Mouse (Mus musculus) kidney, postnatal 10 days (tissue): Measurements from ENCODE around the gene Elmo3.

Experiments
- DNase-seq: peaks from one replicate; pipeline ENCODE4 v3.0.0; 2021; ENCODE audit warnings: mixed read lengths

Gene Elmo3

DNA sequence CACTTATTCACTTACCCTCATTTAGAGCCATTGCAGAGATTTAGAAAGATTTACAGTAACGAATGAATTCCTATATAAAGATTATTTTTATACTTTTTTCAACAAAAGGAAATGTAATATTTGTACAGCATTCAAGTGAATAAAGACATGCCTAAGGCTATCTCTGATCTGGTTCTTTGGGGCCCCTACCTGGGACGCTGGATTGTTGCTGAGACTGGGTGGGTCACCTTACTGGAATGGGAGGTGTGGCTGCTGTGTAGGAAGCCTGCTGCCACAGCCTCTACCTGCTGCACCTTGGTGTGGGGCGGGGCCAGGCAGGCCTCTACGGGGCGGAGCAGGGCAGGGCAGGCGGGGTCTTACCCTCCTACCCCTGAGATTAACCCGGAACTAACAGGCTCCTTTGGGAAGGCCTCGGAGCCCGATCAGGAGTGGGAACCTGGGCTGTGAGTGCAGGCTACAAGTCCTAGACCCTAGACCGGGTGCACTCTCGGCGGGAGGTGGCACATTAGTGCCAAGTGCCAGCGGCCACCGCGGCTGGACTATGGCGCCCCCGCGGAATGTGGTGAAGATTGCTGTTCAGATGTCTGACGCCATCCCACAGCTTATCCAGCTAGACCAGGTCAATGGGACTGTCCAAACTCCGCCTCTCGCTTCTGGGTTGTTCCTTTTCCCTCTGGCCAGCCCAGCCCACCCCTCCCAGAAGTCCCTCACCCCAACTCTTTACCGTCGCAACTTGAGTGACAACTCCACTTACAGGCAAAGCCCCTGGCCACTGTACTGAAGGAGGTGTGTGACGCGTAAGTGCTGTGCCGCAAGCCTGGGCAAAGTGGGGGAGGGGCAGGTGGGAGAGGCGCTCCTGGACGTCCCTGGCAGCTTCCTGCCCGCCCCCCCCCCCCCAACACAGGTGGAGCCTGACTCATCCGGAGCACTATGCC, at the start of gene Elmo3:
Gene Elmo3 (plus strand): TSS at position 391 of the 935 bp plus-strand sequence.
- DNase-seq = peak; percentile 87

- no peak for DNase-seq
Observed at GRCm38 (mm10) chr8:105257318-105258114, 47.9 kb upstream of the Elmo3 start.

DNA sequence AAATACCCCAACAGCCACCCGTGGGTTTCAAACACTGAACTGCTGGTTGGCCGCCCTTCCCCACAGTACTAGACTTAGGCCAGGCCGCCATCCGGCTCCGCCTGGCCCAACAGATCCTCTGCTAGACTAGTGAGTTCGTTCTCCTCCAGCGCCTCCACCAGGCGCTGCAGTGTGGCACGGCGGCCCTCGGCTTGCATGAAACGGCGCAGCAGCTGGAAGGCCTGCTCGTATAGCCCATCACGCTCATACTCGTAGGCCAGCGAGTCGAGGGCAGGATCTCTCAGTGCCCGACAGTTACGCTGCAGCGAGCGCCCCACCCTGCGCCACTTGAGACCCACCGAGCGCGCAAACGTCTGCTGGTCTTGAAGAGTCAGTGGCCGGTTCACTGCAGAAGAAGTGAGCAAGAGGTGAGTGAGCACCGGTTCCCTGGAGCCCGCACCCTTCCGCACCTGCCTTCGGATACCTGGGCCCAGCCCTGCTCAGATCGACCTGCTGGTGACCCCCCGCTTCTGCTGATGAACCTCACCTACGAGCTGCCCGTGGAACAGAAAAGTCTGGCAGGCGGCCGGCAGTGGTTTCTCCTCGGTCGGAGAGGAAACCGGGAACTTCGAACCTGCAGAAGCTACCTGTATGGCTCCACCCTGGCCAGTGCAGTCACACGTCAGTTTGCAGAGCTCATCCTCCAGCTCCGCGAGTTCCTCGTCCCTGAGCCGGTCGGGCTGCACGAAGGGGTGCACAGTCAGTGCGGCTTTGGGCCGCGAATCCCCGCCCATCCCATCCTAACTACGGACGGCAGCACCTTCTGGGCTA, 46.3 kb upstream of the Elmo3 start:
- peak; percentile 46 for DNase-seq

DNA sequence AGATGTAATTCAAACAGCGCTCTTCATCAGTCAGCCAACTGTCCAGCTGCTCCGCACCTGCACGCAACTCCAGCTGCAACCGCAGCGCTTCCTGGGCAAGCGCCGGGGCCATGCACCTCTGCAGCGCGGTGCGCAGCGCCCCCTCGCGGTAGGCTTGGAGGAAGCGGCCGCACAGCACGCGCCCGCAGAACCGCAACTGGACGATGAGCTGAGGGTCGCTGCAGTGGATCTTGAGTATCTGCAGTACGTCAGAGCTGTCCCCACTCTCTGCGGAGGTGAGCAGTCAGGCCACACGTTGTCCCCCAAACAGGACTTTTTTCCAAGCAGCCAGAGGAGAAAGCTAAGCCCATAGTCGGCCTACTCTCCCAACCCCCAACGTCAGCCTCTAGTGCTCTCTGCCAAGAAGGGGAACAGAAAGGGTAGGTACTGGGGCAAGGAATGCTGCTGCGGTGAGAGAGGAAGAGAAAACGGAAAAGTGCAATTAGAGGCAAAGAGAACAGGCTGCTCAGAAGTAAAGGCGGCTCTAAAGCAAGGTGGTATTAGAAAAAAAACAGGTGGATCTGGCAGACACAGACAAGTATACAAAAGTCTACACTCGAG, 45.6 kb upstream of the Elmo3 start:
- peak; percentile 87 for DNase-seq

DNA sequence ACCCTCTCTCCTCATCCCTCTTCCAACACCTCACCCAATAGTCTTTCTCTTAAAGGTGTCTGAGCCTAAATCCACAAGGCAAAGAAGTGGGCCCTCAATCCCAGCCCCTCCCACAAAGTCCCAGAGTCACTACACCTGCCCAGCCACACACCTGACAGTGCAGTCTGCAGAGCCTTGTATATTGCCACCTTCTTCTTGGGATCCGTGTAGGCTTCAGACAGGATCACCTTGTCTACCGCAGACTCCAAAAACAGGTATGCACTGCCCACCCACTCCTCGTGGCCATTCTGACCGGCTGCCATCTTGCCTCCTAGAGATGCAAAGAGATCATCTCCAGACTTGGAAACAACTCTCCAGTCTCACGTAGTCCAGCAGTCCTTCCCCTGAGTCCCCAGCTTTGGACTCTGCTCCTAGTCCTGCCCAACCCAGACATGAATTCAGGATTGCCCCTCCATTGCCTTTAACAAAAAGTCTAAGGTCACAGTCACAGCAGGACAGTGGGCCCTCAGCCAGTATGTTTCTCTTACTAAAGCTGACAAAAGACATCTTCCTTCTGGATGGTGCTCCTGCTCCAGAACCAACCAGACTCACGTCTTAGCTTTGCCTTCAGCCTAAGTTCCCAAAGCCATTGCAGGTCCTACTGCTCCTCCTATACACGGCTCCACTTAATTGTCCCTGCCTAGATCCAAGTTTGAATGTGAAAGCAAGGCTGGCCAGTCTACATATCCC, 44.9 kb upstream of the Elmo3 start:
- DNase-seq = no peak

- no peak for DNase-seq
Observed at GRCm38 (mm10) chr8:105261326-105261980, 43.9 kb upstream of the Elmo3 start.

DNA sequence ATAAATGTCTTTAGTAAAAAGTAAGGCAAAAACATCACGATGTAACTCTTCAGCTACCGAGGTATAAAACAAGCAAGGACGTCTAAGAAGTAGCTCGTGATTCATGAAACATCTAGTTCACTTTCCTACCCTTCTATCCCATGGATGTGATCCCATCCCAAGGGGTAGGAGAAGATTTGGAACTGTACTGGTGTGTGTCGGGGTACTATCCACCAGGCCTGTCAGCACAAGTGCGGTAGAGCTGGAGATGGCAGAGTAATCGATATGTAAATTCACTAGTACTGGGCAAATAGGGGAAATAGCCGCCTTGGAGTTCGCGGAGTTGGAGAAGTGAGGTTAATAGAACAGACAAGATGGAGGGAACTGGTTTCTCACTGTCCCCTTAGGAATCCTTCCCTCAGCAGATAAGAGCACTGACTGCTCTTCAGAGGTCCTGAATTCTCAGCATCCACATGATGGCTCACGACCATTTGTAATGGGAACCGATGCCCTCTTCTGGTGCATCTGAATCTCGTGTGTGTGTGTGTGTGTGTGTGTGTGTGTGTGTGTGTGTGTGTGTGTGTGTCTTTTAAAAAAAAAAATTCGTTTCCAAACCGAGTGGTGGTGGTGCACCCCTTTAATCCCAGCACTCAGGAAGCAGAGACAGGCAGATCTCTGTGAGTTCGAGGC, 42.0 kb upstream of the Elmo3 start:
- DNase-seq = no peak

- DNase-seq = peak; percentile 88
Observed at GRCm38 (mm10) chr8:105264024-105264982, 41.1 kb upstream of the Elmo3 start, which contains the start of the genes Tradd and Fbxl8. Gene Tradd (minus strand): TSS chr8:105264609. Gene Fbxl8 (plus strand): TSS chr8:105264648.

- peak; percentile 41 for DNase-seq
Observed at GRCm38 (mm10) chr8:105265128-105265527, 40.3 kb upstream of the Elmo3 start.

DNA sequence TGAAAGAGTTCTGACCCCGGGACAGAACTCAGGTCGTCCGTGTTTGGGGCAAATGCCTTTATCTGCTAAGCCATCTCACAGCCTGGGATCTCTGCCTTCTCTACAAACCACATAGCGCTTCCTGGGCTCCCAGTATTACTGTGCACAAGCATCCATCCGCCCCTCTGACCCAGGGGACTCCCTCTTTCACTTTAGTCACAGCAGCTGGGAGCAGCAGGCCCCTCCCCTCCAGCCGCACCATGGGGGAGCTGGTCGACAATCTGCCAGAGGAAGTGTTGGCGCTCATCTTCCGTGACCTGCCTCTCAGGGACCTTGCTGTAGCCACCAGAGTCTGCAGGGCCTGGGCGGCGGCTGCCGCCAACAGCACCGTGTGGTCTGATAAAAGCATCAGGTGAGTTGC, 38.6 kb upstream of the Elmo3 start:
- DNase-seq = no peak

DNA sequence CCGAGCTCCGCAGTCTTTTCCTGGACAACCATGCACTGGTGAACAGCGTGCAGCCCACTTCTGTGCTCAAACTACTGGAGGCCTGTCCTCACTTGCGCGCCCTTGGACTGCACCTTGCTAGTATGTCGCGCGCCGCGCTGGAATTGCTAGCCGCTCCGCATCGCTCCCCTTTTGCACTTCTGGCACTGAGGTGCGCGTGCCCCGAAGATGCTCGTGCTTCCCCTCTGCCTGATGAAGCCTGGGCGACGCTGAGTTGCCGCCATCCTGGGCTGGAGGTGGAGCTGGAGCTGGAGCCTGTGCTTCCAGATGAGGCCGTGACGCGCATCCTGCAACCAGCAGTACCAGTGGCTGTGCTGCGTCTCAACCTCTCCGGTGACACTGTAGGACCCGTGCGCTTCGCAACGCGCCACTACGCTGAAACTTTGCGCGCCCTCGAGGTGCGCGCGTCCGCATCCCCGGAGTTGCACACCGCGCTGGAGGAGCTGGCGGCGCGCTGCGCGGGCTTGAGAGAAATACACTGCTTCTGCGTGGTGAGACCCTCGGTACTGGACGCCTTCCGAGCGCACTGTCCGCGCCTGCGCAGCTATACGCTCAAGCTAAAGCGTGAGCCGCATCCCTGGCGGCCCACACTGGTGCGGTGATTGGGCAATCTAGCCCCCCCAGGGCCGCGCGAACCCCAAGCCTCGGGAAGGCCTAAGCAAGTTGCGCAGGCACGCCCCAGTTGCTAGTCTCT, 36.9 kb upstream of the Elmo3 start:
- DNase-seq = peak; percentile 66

DNA sequence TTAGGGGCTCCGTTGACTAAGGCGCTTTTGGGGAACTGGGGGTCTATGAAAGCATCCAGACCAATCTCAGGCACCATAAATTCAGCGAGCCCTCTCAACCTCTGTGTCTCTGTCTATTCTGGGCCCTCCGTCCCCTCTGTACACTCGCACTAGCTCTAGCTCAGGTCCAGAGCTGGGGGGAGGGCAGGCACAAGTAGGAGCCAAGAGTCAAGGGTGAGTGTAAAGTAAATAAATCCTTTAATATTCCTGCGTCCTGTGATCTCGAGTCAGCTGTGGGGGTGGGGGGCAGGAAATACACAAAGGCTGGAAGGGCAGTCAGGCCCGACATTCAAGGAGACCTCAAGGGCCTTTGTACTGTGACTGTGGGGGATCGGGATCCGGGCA, 36.3 kb upstream of the Elmo3 start:
- peak; percentile 57 for DNase-seq

GRCm38 (mm10) chr8:105269461-105269947, 35.9 kb upstream of the Elmo3 start, which contains the start of gene Hsf4:
Gene Hsf4 (plus strand): TSS chr8:105269801.
- peak; percentile 76 for DNase-seq

DNA sequence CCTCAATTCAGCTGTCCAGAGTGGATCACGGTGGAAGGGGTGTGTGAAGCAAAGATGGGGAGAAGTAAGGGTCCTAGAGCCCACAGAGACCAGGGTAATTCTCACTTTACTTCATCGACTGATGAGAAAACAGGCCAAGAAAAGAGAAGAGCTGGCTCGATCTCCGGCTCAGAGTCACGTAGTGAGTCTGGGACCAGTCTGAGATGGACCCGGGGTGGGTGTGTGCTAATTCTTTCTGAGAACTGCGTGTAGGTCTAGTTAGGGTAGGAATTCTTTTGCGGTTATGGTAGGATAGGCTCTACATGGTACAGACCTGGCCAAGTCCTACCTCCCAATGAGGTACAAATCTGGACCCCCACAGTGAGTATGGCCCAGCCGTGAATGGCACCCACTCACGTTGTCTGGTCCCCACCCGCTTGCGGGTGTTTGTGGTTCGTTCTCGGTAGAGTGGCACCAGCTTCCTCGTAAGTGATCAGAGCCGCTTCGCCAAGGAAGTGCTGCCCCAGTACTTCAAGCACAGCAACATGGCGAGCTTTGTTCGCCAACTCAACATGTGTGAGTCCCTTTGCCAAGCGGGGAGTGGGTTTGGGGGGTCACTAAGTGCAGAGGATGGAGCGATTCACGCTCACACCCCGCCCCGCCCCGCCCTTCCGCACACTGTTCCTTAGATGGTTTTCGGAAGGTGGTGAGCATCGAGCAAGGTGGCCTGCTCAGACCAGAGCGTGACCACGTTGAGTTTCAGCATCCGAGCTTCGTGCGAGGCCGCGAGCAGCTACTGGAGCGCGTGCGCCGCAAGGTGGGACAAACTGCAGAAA, 35.1 kb upstream of the Elmo3 start:
- no peak for DNase-seq

DNA sequence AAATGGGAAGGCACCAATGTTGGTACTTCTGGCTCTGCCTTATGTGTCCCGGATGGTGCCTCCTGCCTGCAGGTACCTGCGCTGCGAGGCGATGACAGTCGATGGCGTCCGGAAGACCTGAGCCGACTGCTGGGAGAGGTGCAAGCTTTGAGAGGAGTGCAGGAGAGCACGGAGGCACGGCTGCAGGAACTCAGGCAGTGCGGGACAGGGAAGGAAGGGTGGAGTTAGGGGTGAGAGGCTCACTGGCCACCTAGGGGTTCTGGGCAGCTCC, 34.5 kb upstream of the Elmo3 start:
- no peak for DNase-seq

DNA sequence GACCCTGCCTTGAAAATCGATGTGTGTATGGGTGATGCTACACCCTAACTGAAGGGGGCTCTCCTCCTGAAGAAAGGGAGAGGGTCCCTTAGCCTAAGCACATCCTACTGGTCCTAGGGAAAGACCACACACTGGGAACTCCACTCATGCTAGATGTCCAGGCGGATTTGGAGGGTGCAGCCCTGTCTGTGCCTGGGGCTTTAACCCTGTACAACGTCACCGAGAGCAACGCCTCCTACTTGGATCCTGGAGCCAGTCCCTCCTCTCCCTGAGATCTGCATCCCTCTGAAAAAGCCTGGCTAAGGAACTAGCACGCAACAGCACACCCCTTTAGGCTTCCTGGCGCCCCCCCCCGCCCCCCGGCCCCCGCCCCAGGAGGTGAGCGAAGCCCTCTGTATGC, 30.0 kb upstream of the Elmo3 start:
- DNase-seq = no peak

DNA sequence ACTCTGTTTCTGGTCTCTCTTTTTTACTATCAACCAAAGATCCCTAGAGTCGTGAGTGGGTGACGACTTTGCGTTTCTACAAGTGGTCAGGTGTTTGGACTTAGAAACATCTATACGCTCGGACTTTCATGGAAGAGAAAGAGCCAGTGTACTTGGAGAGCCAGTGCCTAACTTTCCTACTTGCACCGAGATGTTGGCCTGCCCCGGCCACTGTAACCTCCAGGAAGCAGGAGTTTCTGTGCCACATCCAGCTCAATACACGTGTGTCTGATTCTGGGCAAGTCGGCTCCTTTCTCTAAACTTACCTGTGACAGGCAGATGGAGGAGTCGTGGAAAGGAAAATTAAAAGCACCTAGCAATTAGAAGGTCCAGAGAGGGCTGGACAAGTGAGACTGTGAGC, 29.6 kb upstream of the Elmo3 start, which contains the start of gene Nol3:
Gene Nol3 (plus strand): TSS at position 301 of the 400 bp plus-strand sequence.
- no peak for DNase-seq
